Mouse (Mus musculus): ENCODE results near the gene Gm28044. TPM values are rescaled to one million over a fixed set of nuclear protein-coding genes. Genes with fewer than 3 reads are reported as not detected.
"Not testable (repeated sequence)": the region's sequence is repeated elsewhere in the genome, so short reads cannot be mapped to it uniquely, and the experiment has no call there.

The Gm28044 gene
- polyA plus RNA-seq, 1 experiment from 2014 or later: not detected

- DNase-seq (ENCODE audit: low spot score); H3K27ac ChIP-seq; H3K27me3 ChIP-seq (ENCODE audit: low read depth, poor library complexity, severe bottlenecking); H3K9me3 ChIP-seq (replicated peaks); H3K36me3 ChIP-seq; H3K4me1 ChIP-seq: not testable (repeated sequence)
- 55% methylated on average over 9 of the region's 9 CpGs for WGBS
- peak overlapping the region; percentile 69 for H3K4me3 ChIP-seq
Measured at GRCm38 (mm10) chr13:67269383-67270065, 90.8 kb downstream of the Gm28044 start.

GRCm38 (mm10) chr13:67268568-67269369 is 91.6 kb downstream of the Gm28044 start:
- Histone ChIP-seq H3K36me3 (0 out of 2 replicates have a peak, but pooled peaks cover 2% of the 10 kb centered on the region), H3K27me3 (ENCODE audit: low read depth, poor library complexity, severe bottlenecking) (no peaks in the 10 kb centered on the region), H3K4me1 (0 out of 2 replicates have a peak, but pooled peaks cover 2% of the 10 kb centered on the region), H3K9me3 (replicated peaks) (0 out of 2 replicates have a peak, but pooled peaks cover 3% of the 10 kb centered on the region), H3K4me3 (peak overlapping the region; percentile 69), H3K27ac (peak overlapping the region; percentile 67; the same call in 1 of the 2 replicates)
- DNase-seq (ENCODE audit: low spot score): peak; percentile 61
- 7% methylated on average over 18 of the region's 18 CpGs for WGBS

Other genes starting within 250 kb of the Gm28044 start
- gene Rslcan18, start 244.3 kb downstream of the Gm28044 start, polyA plus RNA-seq (2016; fragmentation: Nextera tagmentation; extraction: Ambion mirVana): 0.19 and 0.31 TPM in 2 replicates
- gene Zfp759, start 238.9 kb downstream of the Gm28044 start, polyA plus RNA-seq (2016; fragmentation: Nextera tagmentation; extraction: Ambion mirVana): 1.5 and 1.9 TPM in 2 replicates
- 6.2 and 6.5 TPM in 2 replicates for gene Rsl1, start 187.4 kb downstream of the Gm28044 start, polyA plus RNA-seq (2016; fragmentation: Nextera tagmentation; extraction: Ambion mirVana)
- gene Zfp455, start 166.0 kb downstream of the Gm28044 start, polyA plus RNA-seq (2016; fragmentation: Nextera tagmentation; extraction: Ambion mirVana): 1.5 and 1.9 TPM in 2 replicates
- 0.74 and 1.5 TPM in 2 replicates for gene Zfp458, start 82.1 kb downstream of the Gm28044 start, polyA plus RNA-seq (2016; fragmentation: Nextera tagmentation; extraction: Ambion mirVana)
- gene Zfp457, start 54.1 kb downstream of the Gm28044 start, polyA plus RNA-seq (2016; fragmentation: Nextera tagmentation; extraction: Ambion mirVana): 0.24 and 0.50 TPM in 2 replicates
- gene Zfp595, start 28.0 kb downstream of the Gm28044 start, polyA plus RNA-seq (2016; fragmentation: Nextera tagmentation; extraction: Ambion mirVana): 1.4 and 1.7 TPM in 2 replicates
- 0.93 and 1.2 TPM in 2 replicates for gene Zfp953, start 69 bp upstream of the Gm28044 start, polyA plus RNA-seq (2016; fragmentation: Nextera tagmentation; extraction: Ambion mirVana)
- gene Gm28041, start 15.2 kb upstream of the Gm28044 start, polyA plus RNA-seq (2016; fragmentation: Nextera tagmentation; extraction: Ambion mirVana): 0.35 TPM in 1 of 2 replicates, not detected in the other
- 0.78 and 1.2 TPM in 2 replicates for gene Zfp456, start 15.3 kb upstream of the Gm28044 start, polyA plus RNA-seq (2016; fragmentation: Nextera tagmentation; extraction: Ambion mirVana)
- 2.7 and 6.0 TPM in 2 replicates for gene Zfp429, start 39.3 kb upstream of the Gm28044 start, polyA plus RNA-seq (2016; fragmentation: Nextera tagmentation; extraction: Ambion mirVana)
- 1.2 TPM in 2 replicates for gene Zfp459, start 60.9 kb upstream of the Gm28044 start, polyA plus RNA-seq (2016; fragmentation: Nextera tagmentation; extraction: Ambion mirVana)
- 6.8 and 10.1 TPM in 2 replicates for gene Zfp874a, start 91.1 kb upstream of the Gm28044 start, polyA plus RNA-seq (2016; fragmentation: Nextera tagmentation; extraction: Ambion mirVana)
- 1.5 and 2.5 TPM in 2 replicates for gene Zfp874b, start 123.7 kb upstream of the Gm28044 start, polyA plus RNA-seq (2016; fragmentation: Nextera tagmentation; extraction: Ambion mirVana)
- 14.2 and 18.5 TPM in 2 replicates for gene Zfp58, start 140.0 kb upstream of the Gm28044 start, polyA plus RNA-seq (2016; fragmentation: Nextera tagmentation; extraction: Ambion mirVana)
- not detected in 2 replicates for gene Gm26965, start 165.6 kb upstream of the Gm28044 start, polyA plus RNA-seq (2016; fragmentation: Nextera tagmentation; extraction: Ambion mirVana)
- 18.0 and 22.3 TPM in 2 replicates for gene Zfp87, start 165.6 kb upstream of the Gm28044 start, polyA plus RNA-seq (2016; fragmentation: Nextera tagmentation; extraction: Ambion mirVana)
- 16.4 and 18.5 TPM in 2 replicates for gene Zfp748, start 193.3 kb upstream of the Gm28044 start, polyA plus RNA-seq (2016; fragmentation: Nextera tagmentation; extraction: Ambion mirVana)
- 2.6 and 3.6 TPM in 2 replicates for gene Zfp729b, start 249.2 kb upstream of the Gm28044 start, polyA plus RNA-seq (2016; fragmentation: Nextera tagmentation; extraction: Ambion mirVana)

Data from limb, embryonic 10.5 days (tissue).